Mouse (Mus musculus) testis, adult 10 weeks (tissue): Measurements from ENCODE around the gene Cherp. TPM values are rescaled to one million over a fixed set of nuclear protein-coding genes. Genes with fewer than 3 reads are reported as not detected.

ENCODE experiments used
- polyA plus RNA-seq: library from polyadenylated mRNA; stranded (reverse); fragments of 350-450 nt; fragmentation: Illumina TruSeq; extraction: RNeasy Lipid Tissue Mini Kit (QIAGEN cat#74804); gene quantifications from one replicate; pipeline ENCODE4 v1.2.3, GENCODE M21; 2014; ENCODE audit warnings: low read depth, low replicate concordance

The Cherp gene
- 4.6 TPM for polyA plus RNA-seq

DNA sequence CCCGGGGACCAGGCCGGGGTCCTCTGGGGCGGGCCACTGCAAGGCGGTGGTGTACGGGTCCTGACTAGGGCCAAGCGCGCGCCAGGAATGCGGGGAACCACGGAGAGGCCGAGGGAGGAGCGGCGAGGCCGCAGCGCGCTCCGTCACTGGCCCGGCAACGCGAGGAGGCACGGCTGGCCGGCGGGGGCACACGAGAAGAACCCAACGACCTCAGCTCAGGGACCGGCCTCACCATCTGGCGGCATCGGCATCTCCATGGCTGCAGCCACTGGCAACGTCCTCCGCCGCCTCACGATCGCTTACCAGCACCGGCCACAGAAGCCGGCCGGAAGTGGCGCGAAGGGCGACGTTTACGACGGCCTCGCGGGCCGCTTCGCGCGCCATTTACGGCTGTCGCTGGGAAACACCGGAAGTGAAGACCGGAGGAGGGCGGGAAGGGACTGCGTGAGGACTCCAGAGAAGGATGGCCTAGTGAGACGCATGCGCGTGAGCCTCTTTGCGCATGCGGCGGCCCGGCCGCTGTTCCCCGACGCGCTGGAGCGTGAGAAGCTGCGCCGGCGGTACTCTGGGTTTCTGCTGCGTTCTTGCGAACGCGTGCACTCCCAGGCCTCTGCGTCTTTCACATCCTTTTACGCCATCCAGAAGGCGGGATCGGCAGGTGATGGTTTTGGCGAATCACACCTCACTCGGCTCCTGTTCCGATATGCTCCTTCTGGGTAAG, at the start of gene Cherp:
TSS of gene Cherp (minus strand) at position 401 of the 721 bp plus-strand sequence.

DNA sequence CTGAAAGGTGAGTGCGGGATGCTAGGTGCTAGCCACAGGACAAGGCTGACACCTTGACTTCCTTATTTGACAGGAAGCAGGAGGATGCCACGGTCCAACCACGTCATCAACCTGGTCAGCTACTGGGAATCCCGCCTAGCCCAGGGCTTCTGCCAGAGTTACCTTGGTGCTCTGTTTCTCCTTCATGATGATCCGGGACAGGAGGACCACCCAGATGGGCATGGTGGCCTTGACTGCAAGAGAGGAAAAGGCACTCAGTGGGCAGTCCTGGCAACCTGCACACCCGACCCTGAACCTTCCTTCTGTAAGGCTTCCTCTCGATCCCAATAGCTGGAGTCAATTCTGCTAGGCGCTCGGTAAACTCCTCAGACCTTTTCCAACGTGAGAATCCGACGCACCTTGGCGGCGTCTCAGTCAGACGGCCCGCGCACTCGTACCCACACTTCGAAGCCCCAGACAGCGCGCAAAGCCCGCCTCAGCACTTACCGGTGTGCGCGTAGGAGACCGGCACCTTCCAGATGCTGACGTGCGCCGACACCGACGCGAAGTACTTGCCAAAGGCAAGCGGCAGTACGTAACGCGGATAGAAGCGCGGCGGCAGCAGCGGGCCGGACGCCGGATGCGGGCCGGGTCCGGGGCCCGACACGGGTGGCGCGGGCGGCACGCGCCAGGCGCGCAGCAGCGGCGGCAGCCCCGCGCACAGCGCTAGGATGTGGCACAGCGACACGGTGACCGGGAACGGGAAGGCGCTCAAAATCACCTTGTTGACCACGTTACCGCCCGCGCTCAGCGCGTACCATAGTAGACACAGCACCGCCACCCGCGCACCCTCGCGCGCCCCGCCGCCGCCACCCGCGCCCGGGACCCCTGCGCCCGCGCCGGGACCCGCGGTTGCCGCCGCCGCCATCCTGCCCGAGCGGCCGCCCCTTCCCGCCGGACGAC, 16.9 kb upstream of the Cherp start, which contains the start of gene Slc35e1:
TSS of gene Slc35e1 (minus strand) at position 935 of the 942 bp plus-strand sequence.

DNA sequence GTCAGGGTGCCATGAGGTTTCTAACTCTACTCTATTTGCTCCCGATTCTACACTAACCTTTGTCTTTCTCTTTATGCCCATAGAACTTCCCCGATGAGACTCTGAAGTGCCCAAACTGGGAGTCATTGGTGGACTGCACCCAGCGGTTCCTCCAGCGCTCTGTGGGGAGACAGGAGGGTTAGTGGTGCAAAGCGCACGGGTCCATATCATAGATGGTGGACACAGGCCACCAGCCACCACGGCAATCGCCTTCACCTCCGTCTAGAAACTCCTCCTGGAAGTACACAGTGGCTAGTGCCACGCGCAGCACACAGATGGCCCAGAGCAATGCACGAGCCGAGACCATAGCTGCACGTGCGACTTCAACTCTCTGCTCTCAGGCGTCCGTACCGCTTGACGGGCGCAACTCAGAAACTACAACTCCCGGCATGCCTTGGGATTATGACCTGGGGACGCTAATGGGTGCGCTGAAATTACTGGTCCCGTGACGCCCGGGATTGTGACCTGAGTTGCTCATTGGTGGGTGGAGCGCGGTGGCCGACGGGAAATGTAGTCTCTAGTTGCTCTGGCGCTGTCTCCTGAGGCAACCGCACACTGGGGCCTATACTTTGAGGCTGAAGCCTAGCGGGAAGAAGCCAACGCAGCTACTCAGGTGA, 31.6 kb downstream of the Cherp start, which contains the start of the genes Calr3 and 1700030K09Rik:
TSS of gene Calr3 (minus strand) at position 533 of the 656 bp plus-strand sequence.
TSS of gene 1700030K09Rik (plus strand) at position 543 of the 656 bp plus-strand sequence.

DNA sequence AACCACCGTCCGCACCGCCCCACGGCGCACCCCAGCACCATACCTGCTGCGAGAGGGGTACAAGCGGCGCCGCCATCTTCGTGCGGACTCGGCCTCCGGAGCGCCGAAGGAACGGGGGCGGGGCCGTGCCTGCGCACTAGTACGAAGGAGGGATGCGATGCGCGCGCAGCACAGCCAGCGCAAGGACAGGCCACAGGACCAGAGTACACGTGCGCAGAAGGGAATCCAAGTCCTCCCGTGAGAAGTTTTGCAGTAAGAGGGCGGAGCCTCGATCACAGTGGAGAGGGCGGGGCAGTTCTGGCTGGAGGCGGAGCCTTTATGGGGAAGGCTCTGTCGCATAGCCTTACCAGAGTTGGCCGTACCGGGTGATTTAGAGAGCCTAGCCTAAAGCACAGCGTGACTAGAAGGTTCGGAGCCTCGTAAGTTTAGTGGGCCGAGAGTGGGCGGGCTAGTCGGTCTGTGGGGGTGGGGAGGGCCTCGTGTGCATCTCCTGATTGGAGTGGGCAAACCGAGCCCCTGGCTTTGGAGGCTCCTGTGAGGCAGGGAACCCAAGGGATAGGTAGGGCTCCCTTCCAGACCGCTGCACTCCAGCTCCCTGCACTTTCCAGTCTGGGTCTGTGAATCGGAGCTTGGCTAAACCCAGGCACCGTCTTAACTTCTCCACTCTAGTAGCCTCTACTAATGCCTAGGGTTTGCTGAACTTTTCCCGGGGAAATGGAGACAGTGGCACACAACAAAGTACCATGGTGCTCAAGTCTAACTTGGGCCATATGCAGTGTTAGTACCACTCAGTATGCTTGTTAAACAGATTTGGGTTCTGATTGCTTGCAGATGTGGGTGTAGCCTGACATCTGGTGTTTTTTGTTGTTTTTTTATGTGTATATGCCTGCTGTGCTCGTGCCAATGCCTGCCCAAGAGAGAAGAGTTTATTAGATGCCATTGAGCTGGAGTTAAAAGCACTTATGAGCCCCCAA, 53.4 kb downstream of the Cherp start, which contains the start of gene Eps15l1:
TSS of gene Eps15l1 (minus strand) at position 99 of the 974 bp plus-strand sequence.

Other genes starting within 250 kb of the Cherp start
- gene Ap1m1, start 235.2 kb downstream of the Cherp start, polyA plus RNA-seq, result 90.0 TPM
- 0.81 TPM for gene Gm10282, start 170.0 kb downstream of the Cherp start, polyA plus RNA-seq
- gene Klf2, start 156.2 kb downstream of the Cherp start, polyA plus RNA-seq, result 5.9 TPM
- 11.7 TPM for gene Eps15l1, start 53.8 kb downstream of the Cherp start, polyA plus RNA-seq
- 92.0 TPM for gene Calr3, start 31.4 kb downstream of the Cherp start, polyA plus RNA-seq
- gene 1700030K09Rik, start 31.3 kb downstream of the Cherp start, polyA plus RNA-seq, result 8.8 TPM
- 3.0 TPM for gene Slc35e1, start 17.4 kb upstream of the Cherp start, polyA plus RNA-seq
- gene Med26, start 73.0 kb upstream of the Cherp start, polyA plus RNA-seq, result 17.1 TPM
- 16.0 TPM for gene Smim7, start 95.9 kb upstream of the Cherp start, polyA plus RNA-seq
- gene Tmem38a, start 96.8 kb upstream of the Cherp start, polyA plus RNA-seq, result 0.28 TPM
- gene Nwd1, start 171.5 kb upstream of the Cherp start, polyA plus RNA-seq, result 0.20 TPM
- 44.1 TPM for gene Sin3b, start 248.1 kb upstream of the Cherp start, polyA plus RNA-seq